ENCODE assay signal across 8 mouse cellular contexts in genomic region chr11:80377712-80378451, GRCm38 (mm10). TPM values are rescaled to one million over a fixed set of nuclear protein-coding genes. Genes with fewer than 3 reads are reported as not detected.
A peak's percentile ranks its signal among the peaks of the same experiment; 100 is the strongest.
DNase-seq lines count a peak whose midpoint lies in the region; ATAC-seq and TF ChIP-seq lines count a peak whose summit lies in the region.

TSS of gene 5730455P16Rik (minus strand) at chr11:80378034.

- DNase-seq in heart, adult 9 months (ENCODE audit: low spot score in 2 of 2), result peak; percentile 77 to 82
- DNase-seq in liver, result peak; percentile 87
- peak; percentile 36 to 68 for DNase-seq in monocyte, adult 2 months (ENCODE audit: low read depth in 1 of 2, low spot score in 2 of 2)
- DNase-seq in spleen, postnatal 14 days (ENCODE audit: low spot score in 2 of 2), result peak; percentile 66 to 81

- no peak for TF ChIP-seq CTCF in C2C12 (IDR thresholded peaks at IDR 0.05; ENCODE audit: control insufficient read depth, insufficient read depth, insufficient read length)
- TF ChIP-seq CTCF in bone marrow macrophage, adult 2 months (IDR thresholded peaks at IDR 0.05; ENCODE audit: low read depth, low read length), result no peak

- H3K79me2 ChIP-seq in C2C12 (ENCODE audit: control insufficient read depth, insufficient read depth), result peaks cover 17% of the 10 kb centered on the region

- peak within 1 kb of the TSS; percentile 45; the same call in 1 of the 2 replicates for H3K27ac ChIP-seq in bone marrow macrophage, adult 2 months (ENCODE audit: insufficient read depth, low read depth, low read length)
- H3K27ac ChIP-seq in embryonic facial prominence, embryonic 15.5 days (replicated peaks), result peak within 1 kb of the TSS; percentile 90
- peak within 1 kb of the TSS; percentile 76 for H3K27ac ChIP-seq in kidney, embryonic 14.5 days (ENCODE audit: low read depth, low read length)

- H3K27me3 ChIP-seq in C2C12 (ENCODE audit: control insufficient read depth, insufficient read depth, insufficient read length), result no peaks in the 10 kb centered on the region
- H3K27me3 ChIP-seq in embryonic facial prominence, embryonic 15.5 days, result no peaks in the 10 kb centered on the region
- no peaks in the 10 kb centered on the region for H3K27me3 ChIP-seq in kidney, embryonic 14.5 days (ENCODE audit: control insufficient read depth, insufficient read depth, low read length)

- peak within 1 kb of the TSS; percentile 92 for H3ac ChIP-seq in C2C12 (ENCODE audit: control insufficient read depth, insufficient read length, low read depth)

- H3K4me1 ChIP-seq in bone marrow macrophage, adult 2 months (ENCODE audit: control insufficient read depth, insufficient read depth, low read length), result peaks cover 9% of the 10 kb centered on the region
- peaks cover 14% of the 10 kb centered on the region for H3K4me1 ChIP-seq in embryonic facial prominence, embryonic 15.5 days
- peaks cover 6% of the 10 kb centered on the region; the same call in 1 of the 2 replicates for H3K4me1 ChIP-seq in kidney, embryonic 14.5 days (ENCODE audit: control insufficient read depth, insufficient read depth, low read length)

- H3K36me3 ChIP-seq in C2C12 (ENCODE audit: control insufficient read depth, insufficient read depth), result peaks cover 24% of the 10 kb centered on the region
- H3K36me3 ChIP-seq in embryonic facial prominence, embryonic 15.5 days, result peaks cover 25% of the 10 kb centered on the region
- peaks cover 14% of the 10 kb centered on the region for H3K36me3 ChIP-seq in kidney, embryonic 14.5 days (ENCODE audit: control insufficient read depth, insufficient read depth, low read length)

- H3K4me2 ChIP-seq in embryonic facial prominence, embryonic 15.5 days (replicated peaks), result peak within 1 kb of the TSS; percentile 77
- peak within 1 kb of the TSS; percentile 74 for H3K4me2 ChIP-seq in kidney, embryonic 14.5 days (replicated peaks; ENCODE audit: low read depth, low read length)

- WGBS in embryonic facial prominence, embryonic 15.5 days, result 1% methylated on average over 43 of the region's 43 CpGs
- WGBS in kidney, embryonic 14.5 days, result 3% methylated on average over 35 of the region's 43 CpGs

- peak; percentile 81 for ATAC-seq in embryonic facial prominence, embryonic 15.5 days (ENCODE audit: insufficient number of reproducible peaks, low FRiP score, low TSS enrichment, low read depth)
- ATAC-seq in kidney, embryonic 14.5 days (ENCODE audit: low FRiP score, low TSS enrichment), result peak; percentile 87; the same call in 1 of the 2 replicates

- peak within 1 kb of the TSS; percentile 96 for H3K9ac ChIP-seq in embryonic facial prominence, embryonic 15.5 days
- peak within 1 kb of the TSS; percentile 95 for H3K9ac ChIP-seq in kidney, embryonic 14.5 days (ENCODE audit: low read depth, low read length)

- H3K4me3 ChIP-seq in C2C12 (ENCODE audit: insufficient read depth, poor library complexity, severe bottlenecking), result peak within 1 kb of the TSS; percentile 84
- peak within 1 kb of the TSS; percentile 93 for H3K4me3 ChIP-seq in bone marrow macrophage, adult 2 months (ENCODE audit: insufficient read depth, low read length)
- peak within 1 kb of the TSS; percentile 93 for H3K4me3 ChIP-seq in embryonic facial prominence, embryonic 15.5 days (replicated peaks)
- H3K4me3 ChIP-seq in kidney, embryonic 14.5 days (ENCODE audit: low read length), result peak within 1 kb of the TSS; percentile 84

- no peaks in the 10 kb centered on the region for H3K9me3 ChIP-seq in embryonic facial prominence, embryonic 15.5 days (replicated peaks)
- no peaks in the 10 kb centered on the region for H3K9me3 ChIP-seq in kidney, embryonic 14.5 days (ENCODE audit: control insufficient read depth, low read length)

- peaks cover 1% of the 10 kb centered on the region for H3K79me3 ChIP-seq in C2C12 (ENCODE audit: low read depth)

- TF ChIP-seq POLR2A in bone marrow macrophage, adult 2 months (IDR thresholded peaks at IDR 0.05; ENCODE audit: borderline replicate concordance, low read depth, low read length), result 0 out of 2 replicates have a peak, but pooled peaks have one; percentile 13

TF ChIP-seq in C2C12, 6 proteins besides CTCF, POLR2A, EP300 and RAD21:
- TF ChIP-seq MAX (IDR thresholded peaks at IDR 0.05), result no peak
- no peak for TF ChIP-seq CEBPB (IDR thresholded peaks at IDR 0.05; ENCODE audit: low read depth)
- no peak for TF ChIP-seq MYOG (IDR thresholded peaks at IDR 0.05; ENCODE audit: control insufficient read depth, extremely low read depth, insufficient read length)
- TF ChIP-seq FOSL1 (IDR thresholded peaks at IDR 0.05; ENCODE audit: insufficient read depth, low read length, poor library complexity, severe bottlenecking), result no peak
- no peak for TF ChIP-seq USF1 (IDR thresholded peaks at IDR 0.05; ENCODE audit: low read depth)
- TF ChIP-seq MYOD1 (IDR thresholded peaks at IDR 0.05; ENCODE audit: control insufficient read depth, insufficient read length, low read depth), result no peak

RNA-seq across cellular contexts. Expression of gene 5730455P16Rik, which starts in this region (rescaled TPM):
- polyA plus RNA-seq in C2C12 (2012; fragmentation: generic; extraction: Trizol), result 4.3 TPM
- 12.5 and 15.2 TPM in 2 replicates for polyA plus RNA-seq in bone marrow macrophage, adult 2 months (2012; ENCODE audit: insufficient read depth, insufficient read length, missing spikeins)
- 20.3 and 20.9 TPM in 2 replicates for polyA plus RNA-seq in embryonic facial prominence, embryonic 15.5 days (2015; fragmentation: Nextera tagmentation; extraction: Ambion mirVana)
- polyA plus RNA-seq in kidney, embryonic 14.5 days (2014; fragmentation: Nextera tagmentation; extraction: Ambion mirVana), result 16.9 and 22.9 TPM in 2 replicates

Comparison
In these comparisons a context has a peak if more than half of its experiments do, and no peak if none do; other contexts are left out.
1. Peak in every context shown above with its lines: DNase-seq, ATAC-seq, H3K4me3 ChIP-seq and H3K27ac ChIP-seq.